Mouse (Mus musculus) urinary bladder, adult 18-20 months (tissue): ENCODE data around the gene Esrrb.

Experiments
- DNase-seq, 2 experiments: peaks; one replicate each; pipeline ENCODE4 v3.0.0; 2022; ENCODE audit warnings: low spot score in 2 of 2, mixed read lengths in 2 of 2

Esrrb gene

GRCm38 (mm10) chr12:86421490-86421904 is 60.6 kb downstream of the Esrrb start:
- peak in 1 of 2 experiments; percentile 21 for DNase-seq

- DNase-seq: peak in 1 of 2 experiments; percentile 11
Measured at GRCm38 (mm10) chr12:86422166-86422910, 61.4 kb downstream of the Esrrb start.

GRCm38 (mm10) chr12:86423102-86423501 is 62.2 kb downstream of the Esrrb start:
- no peak for DNase-seq

GRCm38 (mm10) chr12:86427585-86427984 is 66.7 kb downstream of the Esrrb start:
- DNase-seq: no peak

GRCm38 (mm10) chr12:86431671-86432070 is 70.8 kb downstream of the Esrrb start:
- DNase-seq: no peak

GRCm38 (mm10) chr12:86433371-86433821 is 72.5 kb downstream of the Esrrb start:
- DNase-seq: peak; percentile 23 to 26

- no peak for DNase-seq
Measured at GRCm38 (mm10) chr12:86435651-86436050, 74.7 kb downstream of the Esrrb start.

- DNase-seq: no peak
Measured at GRCm38 (mm10) chr12:86450848-86451247, 89.9 kb downstream of the Esrrb start.

GRCm38 (mm10) chr12:86455009-86455408 is 94.1 kb downstream of the Esrrb start:
- no peak for DNase-seq

- DNase-seq: no peak
Measured at GRCm38 (mm10) chr12:86462742-86463470, 102.0 kb downstream of the Esrrb start.

- DNase-seq: no peak
Measured at GRCm38 (mm10) chr12:86464385-86464784, 103.5 kb downstream of the Esrrb start.

- DNase-seq: no peak
Measured at GRCm38 (mm10) chr12:86466180-86466579, 105.3 kb downstream of the Esrrb start.

- no peak for DNase-seq
Measured at GRCm38 (mm10) chr12:86469919-86470318, 109.0 kb downstream of the Esrrb start.

- DNase-seq: no peak
Measured at GRCm38 (mm10) chr12:86470912-86471311, 110.0 kb downstream of the Esrrb start.

GRCm38 (mm10) chr12:86473630-86474029 is 112.7 kb downstream of the Esrrb start:
- DNase-seq: peak in 1 of 2 experiments; percentile 11

GRCm38 (mm10) chr12:86475994-86476393 is 115.1 kb downstream of the Esrrb start:
- DNase-seq: no peak

- DNase-seq: no peak
Measured at GRCm38 (mm10) chr12:86478908-86479307, 118.0 kb downstream of the Esrrb start.

GRCm38 (mm10) chr12:86482029-86482428 is 121.1 kb downstream of the Esrrb start:
- no peak for DNase-seq

GRCm38 (mm10) chr12:86483413-86483841 is 122.5 kb downstream of the Esrrb start:
- DNase-seq: no peak

- no peak for DNase-seq
Measured at GRCm38 (mm10) chr12:86488005-86488404, 127.1 kb downstream of the Esrrb start.

GRCm38 (mm10) chr12:86490052-86490451 is 129.1 kb downstream of the Esrrb start:
- DNase-seq: no peak

GRCm38 (mm10) chr12:86491500-86491899 is 130.6 kb downstream of the Esrrb start:
- DNase-seq: no peak

GRCm38 (mm10) chr12:86492822-86493221 is 131.9 kb downstream of the Esrrb start:
- no peak for DNase-seq
